Mouse (Mus musculus) heart, postnatal 0 days (tissue): ENCODE measurements around the gene Apc2. TPM values are rescaled to one million over a fixed set of nuclear protein-coding genes. Genes with fewer than 3 reads are reported as not detected.
A peak's percentile ranks its signal among the peaks of the same experiment; 100 is the strongest.

Experiments
- ATAC-seq: fragments of 200-750 bp; cut with Nextera tagmentation; 2 replicates; pipeline ENCODE4 v1.8.0; 2017; ENCODE audit warnings: low read depth, moderate number of reproducible peaks, moderate library complexity; ENCODE audit not compliant: insufficient read depth
- DNase-seq: peaks from one replicate; pipeline ENCODE4 v3.0.0-alpha.2; 2016; ENCODE audit warnings: low spot score
- H3K27ac ChIP-seq: fragments of 300-500 bp; sonication (generic); 2 replicates; pipeline ENCODE4 v1.5.1; 2014; ENCODE audit warnings: low read depth, mild to moderate bottlenecking
- H3K27me3 ChIP-seq: fragments of 300-500 bp; sonication (generic); 2 replicates; pipeline ENCODE4 v1.6.1; 2014; ENCODE audit warnings: low read length, mixed read lengths; ENCODE audit not compliant: control insufficient read depth, insufficient read depth
- H3K36me3 ChIP-seq: fragments of 300-500 bp; sonication (generic); replicated peaks from 2 replicates; pipeline ENCODE4 v1.6.1; 2014; ENCODE audit warnings: low read length, mixed read lengths; ENCODE audit not compliant: control insufficient read depth, insufficient read depth
- H3K4me1 ChIP-seq: fragments of 300-500 bp; sonication (generic); 2 replicates; pipeline ENCODE4 v1.6.1; 2014; ENCODE audit warnings: antibody characterized with exemption; ENCODE audit not compliant: control insufficient read depth, insufficient read depth
- H3K4me2 ChIP-seq: fragments of 300-500 bp; sonication (generic); 2 replicates; pipeline ENCODE4 v1.6.1; 2014; ENCODE audit warnings: low read depth, mild to moderate bottlenecking, low read length, moderate library complexity
- H3K4me3 ChIP-seq: fragments of 300-500 bp; sonication (generic); 2 replicates; pipeline ENCODE4 v1.5.1; 2014; ENCODE audit warnings: low read depth, low read length
- H3K9ac ChIP-seq: fragments of 300-500 bp; sonication (generic); replicated peaks from 2 replicates; pipeline ENCODE4 v1.6.1; 2014; ENCODE audit warnings: low read depth, low read length, mixed read lengths
- H3K9me3 ChIP-seq: fragments of 300-500 bp; sonication (generic); replicated peaks from 2 replicates; pipeline ENCODE4 v1.6.1; 2016; ENCODE audit warnings: low read length; ENCODE audit not compliant: control insufficient read depth
- CTCF ChIP-seq: IDR thresholded peaks from 2 replicates; pipeline ENCODE4 v1.5.1; 2016; ENCODE audit warnings: antibody characterized with exemption, control low read depth, low read depth
- EP300 ChIP-seq: IDR thresholded peaks from 2 replicates; pipeline ENCODE4 v1.6.1; 2016; ENCODE audit warnings: antibody characterized with exemption, low read depth
- WGBS: fragments of 180-500 bp; shearing (Covaris S2); extraction: QIAGEN DNeasy Blood & Tissue Kit; methylation state at CpG from one replicate; pipeline ENCODE4 v1.1.7; 2014; 5-methylcytosine and 5-hydroxymethylcytosine counted together
- polyA plus RNA-seq: library from polyadenylated mRNA; unstranded; fragments of >200 nt; fragmentation: Nextera tagmentation; extraction: Ambion mirVana; gene quantifications from 2 replicates; pipeline ENCODE4 v1.2.1, GENCODE M21; 2015
- total RNA-seq: library from RNA; depleted of rRNA; stranded (reverse); fragments of >200 nt; gene quantifications from 2 replicates; pipeline ENCODE4 v1.2.3, GENCODE M21; 2014; ENCODE audit warnings: low replicate concordance

Gene Apc2
- total and polyA plus RNA-seq, 2 experiments from 2014 or later: 0.83 to 3.4 TPM

DNA sequence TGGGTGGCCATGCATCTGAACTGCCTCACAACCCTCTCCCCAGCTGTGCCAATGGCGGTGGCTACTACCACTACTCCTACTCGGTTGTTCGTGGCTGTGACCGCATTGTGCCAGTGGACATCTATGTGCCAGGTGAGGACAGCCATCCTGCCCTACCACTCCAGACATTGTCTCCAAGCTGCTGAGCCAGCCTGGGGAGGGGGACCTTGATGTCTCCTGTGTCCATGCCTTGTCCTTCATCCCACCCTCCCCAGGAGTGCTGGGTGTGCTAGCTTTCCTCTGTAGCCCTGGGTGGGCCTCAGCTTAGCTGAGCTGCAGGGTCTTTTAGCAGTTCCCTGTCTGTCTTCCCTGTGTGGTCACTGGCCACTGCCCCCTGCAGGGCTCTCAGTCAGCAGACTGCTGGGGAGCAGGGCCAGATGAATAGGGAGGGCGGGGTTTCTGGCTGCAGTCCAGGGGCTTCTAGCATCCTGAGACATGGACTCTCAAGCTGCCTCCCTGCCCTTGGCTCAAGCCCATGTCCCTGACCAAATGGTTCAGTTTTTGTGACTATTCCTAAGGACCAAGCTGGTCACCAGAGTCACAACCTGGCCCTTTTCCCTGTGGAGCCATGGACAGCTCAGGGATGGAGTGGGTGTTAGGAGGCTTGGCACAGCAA lies 39.8 kb upstream of the Apc2 start:
- Histone ChIP-seq H3K4me3 (no peak overlapping the region), H3K4me1 (peaks cover 14% of the 10 kb centered on the region), H3K27me3 (no peaks in the 10 kb centered on the region), H3K9me3 (no peaks in the 10 kb centered on the region), H3K36me3 (peaks cover 61% of the 10 kb centered on the region), H3K4me2 (no peak overlapping the region), H3K9ac (no peak overlapping the region), H3K27ac (no peak overlapping the region)
- WGBS: 76% methylated on average over 5 of the region's 5 CpGs
- TF ChIP-seq CTCF (no peak), EP300 (no peak)
- ATAC-seq (no peak), DNase-seq (no peak)

GRCm38 (mm10) chr10:80257936-80258335 lies 37.8 kb upstream of the Apc2 start:
- no peak overlapping the region for H3K27ac ChIP-seq
- no peak for TF ChIP-seq EP300
- TF ChIP-seq CTCF: no peak
- H3K9me3 ChIP-seq: no peaks in the 10 kb centered on the region
- H3K4me2 ChIP-seq: no peak overlapping the region
- H3K4me1 ChIP-seq: peaks cover 24% of the 10 kb centered on the region
- WGBS: 75% methylated on average over 2 of the region's 2 CpGs
- H3K9ac ChIP-seq: no peak overlapping the region
- DNase-seq: no peak
- H3K4me3 ChIP-seq: no peak overlapping the region
- no peaks in the 10 kb centered on the region for H3K27me3 ChIP-seq
- peaks cover 58% of the 10 kb centered on the region for H3K36me3 ChIP-seq
- ATAC-seq: no peak

DNA sequence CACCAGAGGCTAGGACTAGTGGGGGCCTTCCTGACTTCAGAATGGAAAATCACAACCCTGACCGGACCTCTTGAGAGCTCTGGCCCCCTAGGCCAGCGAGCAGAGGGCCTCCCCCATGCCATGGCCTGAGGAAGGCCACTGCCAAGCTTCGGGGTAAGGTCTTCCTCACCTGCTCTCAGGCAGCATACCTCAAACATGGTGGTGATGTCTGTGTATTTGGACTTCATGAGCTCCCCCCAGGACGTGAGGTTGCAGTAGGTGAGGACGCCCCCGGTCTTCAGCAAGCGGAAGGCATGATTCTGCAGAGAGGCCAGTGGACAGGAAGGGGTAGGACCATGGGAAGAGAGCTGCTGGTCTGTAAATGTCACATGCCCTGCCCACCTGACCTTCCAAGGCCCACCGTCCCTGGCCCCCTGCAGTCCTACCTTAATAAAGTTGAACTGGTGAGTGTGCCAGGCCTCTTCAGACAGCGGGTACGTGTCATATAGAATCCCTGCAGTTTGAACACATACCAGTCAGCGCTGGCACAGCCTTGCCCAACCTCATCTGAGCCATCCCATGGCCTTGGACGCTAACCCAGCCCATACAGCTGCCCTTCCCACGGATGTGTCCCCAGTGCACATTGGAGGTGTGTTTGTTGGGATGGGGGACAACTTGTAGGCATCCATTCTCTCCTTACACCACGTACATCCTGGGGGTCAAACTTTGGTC lies 36.9 kb upstream of the Apc2 start:
- Histone ChIP-seq H3K27me3 (no peaks in the 10 kb centered on the region), H3K27ac (no peak overlapping the region), H3K4me3 (no peak overlapping the region), H3K4me2 (no peak overlapping the region), H3K36me3 (peaks cover 48% of the 10 kb centered on the region), H3K4me1 (peaks cover 24% of the 10 kb centered on the region), H3K9ac (no peak overlapping the region), H3K9me3 (no peaks in the 10 kb centered on the region)
- no peak for DNase-seq
- 82% methylated on average over 14 of the region's 14 CpGs for WGBS
- ATAC-seq: no peak
- TF ChIP-seq EP300 (no peak), CTCF (no peak)

DNA sequence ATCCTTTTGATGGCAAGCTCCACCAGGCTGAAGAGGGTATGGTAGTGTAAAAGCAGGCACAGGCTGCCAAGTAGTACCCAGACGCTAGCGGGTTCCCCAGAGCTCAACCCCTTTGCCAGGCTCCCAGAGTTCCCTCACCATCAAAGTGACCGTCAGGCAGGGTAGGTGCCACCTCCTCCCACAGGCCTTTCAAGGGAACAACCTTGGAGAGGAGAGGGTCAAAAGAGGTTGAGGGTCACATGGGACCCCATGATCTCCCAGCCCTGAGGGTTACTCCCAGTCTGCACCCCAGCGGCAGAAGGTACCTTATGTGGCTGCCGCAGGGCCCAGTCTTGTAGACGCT lies 36.3 kb upstream of the Apc2 start:
- H3K27me3 ChIP-seq: no peaks in the 10 kb centered on the region
- ATAC-seq (no peak), DNase-seq (no peak)
- H3K9me3 ChIP-seq: no peaks in the 10 kb centered on the region
- peak overlapping the region; percentile 54; the same call in 1 of the 2 replicates for H3K4me3 ChIP-seq
- peak overlapping the region; percentile 96 for H3K27ac ChIP-seq
- H3K4me2 ChIP-seq: peak overlapping the region; percentile 86
- H3K9ac ChIP-seq: no peak overlapping the region; the same call in 1 of the 2 replicates
- peaks cover 24% of the 10 kb centered on the region for H3K4me1 ChIP-seq
- no peak for TF ChIP-seq CTCF
- no peak for TF ChIP-seq EP300
- peaks cover 43% of the 10 kb centered on the region for H3K36me3 ChIP-seq
- 57% methylated on average over 6 of the region's 6 CpGs for WGBS

DNA sequence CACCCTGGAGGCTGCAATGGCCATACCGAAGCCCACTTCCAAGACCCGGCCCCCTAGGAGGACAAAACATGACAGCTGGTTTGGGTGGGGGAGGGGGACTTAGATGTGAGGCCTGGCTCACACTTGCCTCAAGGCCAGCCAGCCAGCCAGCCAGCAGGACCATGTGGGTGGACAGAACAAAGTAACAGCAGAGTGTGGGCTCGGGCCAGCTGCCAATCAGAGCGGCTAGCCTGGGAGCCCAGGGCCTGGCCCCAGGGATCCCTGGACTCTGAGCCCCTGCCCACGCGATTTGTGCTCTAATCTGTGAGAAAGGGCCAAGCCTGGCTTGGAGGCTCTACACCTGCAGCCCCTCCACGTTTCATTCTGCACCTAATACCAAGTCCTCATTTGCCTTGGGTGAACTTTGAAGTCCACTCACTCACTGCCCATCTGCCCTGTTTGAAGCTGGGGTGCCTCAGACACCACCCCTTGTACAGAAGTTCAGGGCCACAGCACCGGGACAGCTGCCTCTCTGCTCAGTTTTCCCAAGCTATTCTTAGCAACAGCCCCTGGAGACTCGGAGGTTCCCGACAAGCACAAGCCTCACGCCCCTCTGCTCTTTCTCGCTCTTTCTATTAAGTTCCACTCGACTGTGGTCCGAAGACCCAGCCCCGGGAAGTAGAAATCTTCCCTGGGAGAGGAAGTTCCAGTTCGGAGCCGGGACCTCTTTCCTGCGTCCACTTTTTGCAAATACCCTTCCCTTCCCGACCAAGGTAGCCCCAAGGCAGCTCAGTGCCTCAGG lies 35.7 kb upstream of the Apc2 start:
- 4% methylated on average over 19 of the region's 19 CpGs for WGBS
- peak overlapping the region; percentile 61 for H3K9ac ChIP-seq
- no peaks in the 10 kb centered on the region for H3K9me3 ChIP-seq
- peak overlapping the region; percentile 96 for H3K27ac ChIP-seq
- H3K4me2 ChIP-seq: peak overlapping the region; percentile 86
- peak; percentile 46 for DNase-seq
- no peak for TF ChIP-seq EP300
- H3K4me3 ChIP-seq: peak overlapping the region; percentile 54
- no peaks in the 10 kb centered on the region for H3K27me3 ChIP-seq
- ATAC-seq: no peak
- H3K36me3 ChIP-seq: peaks cover 37% of the 10 kb centered on the region
- H3K4me1 ChIP-seq: peaks cover 24% of the 10 kb centered on the region
